Mouse (Mus musculus) layer of hippocampus, adult 8-10 months (tissue): Measurements from ENCODE around the gene Arhgap24. TPM values are rescaled to one million over a fixed set of nuclear protein-coding genes. Genes with fewer than 3 reads are reported as not detected.
A peak's percentile ranks its signal among the peaks of the same experiment; 100 is the strongest.

Source experiments
- DNase-seq, 2 experiments: peaks; one replicate each; pipeline ENCODE4 v3.0.0; 2022; ENCODE audit warnings: low spot score in 2 of 2
- total RNA-seq, 4 experiments: library from RNA; stranded (reverse); gene quantifications; 2 replicates each; pipeline ENCODE4 v1.2.4; 2022

The Arhgap24 gene
- total RNA-seq, 4 experiments from 2014 or later, result 4.8 to 10.6 (median 7.1) TPM

DNA sequence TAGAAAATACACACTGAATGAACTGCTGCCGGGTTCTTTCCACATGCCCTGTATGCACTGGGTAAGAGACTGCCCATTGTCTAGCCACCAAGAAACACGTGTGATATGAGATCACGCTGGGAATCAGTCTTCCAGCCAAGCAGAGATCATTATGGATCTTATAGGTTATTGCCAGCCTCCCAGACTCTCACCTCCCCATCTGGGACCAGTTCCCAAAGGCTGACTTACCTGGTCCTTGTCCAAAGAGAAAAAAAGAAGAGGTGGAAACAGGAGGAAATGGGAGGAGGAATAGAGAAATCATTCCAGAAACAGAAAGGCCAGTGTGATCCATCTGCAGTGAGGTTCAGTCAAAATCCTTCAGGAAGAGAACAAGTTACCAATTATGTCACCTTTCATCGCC lies 189.0 kb downstream of the Arhgap24 start:
- DNase-seq, result no peak

GRCm38 (mm10) chr5:102670731-102671345 lies 189.6 kb downstream of the Arhgap24 start:
- DNase-seq, result no peak

- no peak for DNase-seq
Measured at GRCm38 (mm10) chr5:102675326-102675725, 194.1 kb downstream of the Arhgap24 start.

GRCm38 (mm10) chr5:102677176-102677575 lies 196.0 kb downstream of the Arhgap24 start:
- DNase-seq, result no peak

GRCm38 (mm10) chr5:102687673-102688072 lies 206.5 kb downstream of the Arhgap24 start:
- no peak for DNase-seq

DNA sequence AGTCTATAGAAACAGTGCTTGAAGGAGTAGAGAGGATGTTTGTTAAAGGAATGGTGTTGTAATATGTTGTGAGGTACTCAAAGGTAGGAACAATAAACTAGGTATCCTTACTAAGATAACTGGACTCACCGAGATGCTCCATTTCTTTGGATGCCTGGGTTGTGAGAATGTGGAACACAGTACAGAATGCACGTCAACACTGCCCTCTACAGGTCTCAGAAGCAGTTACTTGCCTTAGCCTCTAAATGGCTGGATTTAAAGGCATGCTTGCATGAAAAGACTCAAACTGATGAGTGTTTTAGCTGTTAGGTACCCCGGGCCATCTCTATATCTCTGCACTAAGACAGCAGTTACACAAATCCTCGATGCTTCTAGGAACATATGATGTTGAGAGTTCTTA lies 211.3 kb downstream of the Arhgap24 start:
- peak; percentile 41 to 80 for DNase-seq

DNA sequence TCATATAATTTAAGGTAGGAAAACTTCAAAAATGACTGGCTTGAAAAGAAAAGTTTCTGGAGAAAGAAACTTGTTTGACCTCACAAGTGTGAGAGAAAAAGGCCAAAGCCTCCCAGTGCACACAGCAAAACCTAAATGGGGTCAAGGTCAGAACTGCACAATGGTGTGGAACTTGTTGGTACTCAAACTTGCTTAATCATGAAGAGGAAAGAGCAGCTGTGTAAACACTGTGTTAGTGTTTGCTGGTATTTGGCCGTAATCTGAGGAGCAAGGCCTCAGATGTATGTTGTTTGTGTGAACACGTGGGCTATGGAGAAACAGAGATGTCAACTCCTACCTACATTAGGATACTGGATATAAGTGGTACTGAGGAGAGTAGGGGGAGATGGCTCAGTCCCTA lies 212.0 kb downstream of the Arhgap24 start:
- no peak for DNase-seq

GRCm38 (mm10) chr5:102693871-102694270 lies 212.7 kb downstream of the Arhgap24 start:
- no peak for DNase-seq

- no peak for DNase-seq
Measured at GRCm38 (mm10) chr5:102697784-102698183, 216.6 kb downstream of the Arhgap24 start.

GRCm38 (mm10) chr5:102698396-102698795 lies 217.2 kb downstream of the Arhgap24 start:
- no peak for DNase-seq

DNA sequence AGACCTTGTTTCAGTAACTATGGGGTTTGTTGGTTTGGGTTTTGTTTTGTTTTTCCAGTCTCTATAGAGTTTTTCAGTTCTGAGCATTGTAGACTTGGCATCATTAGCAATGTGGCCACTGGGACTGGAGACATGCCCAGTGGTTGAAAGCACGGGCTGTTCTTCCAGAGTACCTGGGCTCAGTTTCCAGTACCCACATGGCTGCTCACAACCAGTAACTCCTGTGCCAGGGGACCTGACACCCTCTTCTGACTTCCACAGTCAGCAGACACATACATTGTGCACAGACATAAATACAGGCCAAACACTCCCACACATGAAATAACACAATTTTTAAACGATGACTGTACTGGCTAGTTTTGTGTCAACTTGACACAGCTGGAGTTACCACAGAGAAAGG lies 217.7 kb downstream of the Arhgap24 start:
- DNase-seq, result peak in 1 of 2 experiments; percentile 18

GRCm38 (mm10) chr5:102702581-102702980 lies 221.4 kb downstream of the Arhgap24 start:
- DNase-seq, result no peak

DNA sequence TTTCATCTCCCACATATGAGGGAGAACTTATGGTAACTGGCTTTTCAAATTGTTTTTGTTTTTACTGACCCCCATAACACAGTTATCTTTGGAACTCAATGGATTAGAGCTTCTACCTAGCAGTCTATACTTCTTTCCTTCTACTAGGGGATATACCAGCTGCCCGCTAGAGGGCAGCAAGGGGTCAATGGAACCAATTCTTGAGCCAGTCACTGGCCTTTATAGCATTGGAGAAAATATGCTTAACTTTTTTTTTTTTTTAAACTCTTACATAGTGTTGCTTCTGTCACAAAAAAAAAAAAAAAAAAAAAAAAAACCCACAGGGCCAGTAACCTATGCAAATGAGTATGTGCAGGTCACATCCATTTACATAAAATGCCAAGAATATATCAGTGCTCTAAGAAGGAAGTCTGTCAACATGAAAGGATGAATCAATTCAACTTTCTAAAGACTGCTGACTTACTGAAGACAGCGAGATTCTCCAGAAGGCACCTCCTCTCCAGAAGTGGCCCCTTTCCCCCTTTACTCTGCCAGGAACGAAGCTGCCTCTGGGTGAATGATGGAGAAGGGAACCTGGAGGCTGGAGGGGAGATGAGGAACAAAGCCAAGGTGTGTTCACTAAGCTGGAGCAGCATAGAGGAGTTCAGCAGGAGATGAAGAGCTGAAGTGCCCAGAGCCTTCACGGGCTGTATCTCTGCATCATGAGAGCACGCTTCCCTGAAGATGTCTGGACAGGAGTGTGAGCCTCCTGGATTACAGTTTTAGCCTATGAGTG lies 222.3 kb downstream of the Arhgap24 start:
- peak; percentile 30 to 61 for DNase-seq

DNA sequence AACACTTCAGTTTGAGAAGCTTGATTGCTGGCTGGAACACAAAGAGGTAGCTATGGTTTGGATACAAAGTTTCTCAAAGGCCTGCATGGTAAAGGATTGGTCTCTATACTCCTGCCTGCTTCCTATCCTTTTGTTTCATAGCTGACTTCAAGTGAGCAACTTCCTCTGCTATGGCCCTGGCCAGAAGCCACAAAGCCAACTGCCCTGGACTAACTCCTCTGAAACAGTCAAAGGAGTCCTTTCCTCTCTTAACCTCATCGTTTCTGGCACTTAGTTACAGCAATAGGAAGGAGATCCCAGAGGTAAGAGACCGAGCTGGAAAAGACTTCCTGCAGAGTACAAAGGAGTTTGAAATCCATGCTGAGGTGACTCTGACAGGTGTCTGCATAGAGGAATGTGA lies 224.0 kb downstream of the Arhgap24 start:
- no peak for DNase-seq

DNA sequence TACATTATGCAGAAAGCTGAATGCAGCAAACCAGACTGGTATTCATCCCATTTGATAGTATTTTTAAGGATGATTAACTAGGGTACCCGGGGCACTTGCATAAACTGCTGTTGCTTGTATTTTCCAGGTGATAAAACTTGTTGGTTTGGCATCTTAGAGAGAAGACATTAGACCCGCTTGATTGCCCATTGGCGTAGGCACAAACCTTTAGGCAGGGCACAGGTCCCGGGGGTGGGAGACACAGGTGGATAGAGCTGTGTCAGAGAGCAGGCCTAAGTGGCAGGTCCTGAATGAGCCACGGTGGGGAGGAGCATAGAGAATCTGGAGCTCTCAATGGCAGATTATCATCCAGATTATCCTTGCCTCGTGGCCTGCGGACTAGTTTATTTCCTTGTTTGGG lies 229.1 kb downstream of the Arhgap24 start:
- DNase-seq, result no peak

DNA sequence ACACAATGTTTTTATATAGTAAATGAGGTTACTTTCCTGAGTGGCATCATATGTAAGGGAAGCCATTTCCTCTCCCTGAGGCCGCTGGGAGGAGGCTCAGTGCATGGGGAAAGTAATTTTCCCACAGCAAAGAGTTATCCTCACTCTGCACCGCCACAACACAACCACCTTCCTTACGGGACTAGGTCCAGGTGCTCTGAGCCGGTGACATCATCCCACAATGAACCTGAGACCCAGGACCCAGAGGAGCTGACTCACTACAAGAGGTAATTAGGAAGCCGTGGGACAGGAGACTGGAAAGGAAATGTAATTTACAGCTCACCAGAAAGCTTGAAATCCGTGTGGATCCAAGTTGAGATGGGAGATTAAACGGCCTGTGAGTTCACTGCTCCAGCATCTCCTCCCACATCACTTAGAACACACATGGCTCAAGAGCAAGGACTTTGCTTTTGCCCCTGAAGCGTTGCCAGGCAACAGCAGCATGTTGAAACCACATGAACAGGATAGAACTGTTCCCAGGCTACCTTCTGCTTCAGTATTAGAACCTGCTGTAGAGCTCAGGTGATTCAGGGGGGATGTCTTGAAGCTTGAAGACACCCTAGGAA lies 238.3 kb downstream of the Arhgap24 start:
- no peak for DNase-seq

DNA sequence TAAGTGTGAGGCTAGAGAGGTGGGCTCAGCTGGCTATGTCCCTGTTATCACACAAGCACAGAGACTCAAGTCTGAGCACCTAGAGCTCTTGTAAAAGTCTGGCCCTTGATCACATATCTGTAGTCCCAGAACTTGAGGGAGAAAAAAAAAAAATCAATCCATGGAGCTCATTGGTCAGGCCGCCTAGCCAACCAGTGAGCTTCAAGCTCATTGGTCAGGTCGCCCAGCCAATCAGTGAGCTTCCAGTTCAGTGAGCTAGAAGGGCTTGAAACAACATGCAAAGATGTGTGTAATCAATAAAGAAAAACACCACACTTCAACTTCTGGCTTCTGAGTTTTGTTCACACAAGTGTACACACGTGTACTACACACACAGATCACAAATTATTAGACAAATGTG lies 242.4 kb downstream of the Arhgap24 start:
- no peak for DNase-seq

DNA sequence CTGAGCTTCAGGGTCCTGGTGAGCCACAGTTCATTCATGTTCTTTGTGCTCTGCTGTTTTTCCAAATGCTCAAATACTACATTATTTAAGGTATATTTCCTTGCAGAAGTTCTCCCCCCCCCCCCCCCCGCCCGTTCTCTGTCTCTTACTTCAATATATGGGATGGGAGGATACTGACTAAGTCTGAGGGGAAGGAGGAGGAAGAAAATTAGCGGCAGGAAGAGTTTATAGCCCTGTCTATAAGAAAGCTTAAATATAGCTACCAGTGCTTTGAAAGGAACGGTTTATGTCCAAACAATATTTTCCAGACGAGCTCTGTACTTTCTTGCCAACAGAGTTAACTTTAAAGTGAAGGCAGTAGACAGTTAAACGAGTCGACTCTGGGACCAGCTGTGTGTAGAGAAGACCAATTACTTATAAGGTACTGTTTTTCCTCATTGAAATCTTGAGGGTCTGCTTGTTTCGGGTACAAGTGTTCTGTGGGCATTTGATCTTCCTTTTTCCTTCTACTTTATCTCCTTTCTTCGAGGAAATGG lies 243.7 kb downstream of the Arhgap24 start:
- DNase-seq, result no peak

GRCm38 (mm10) chr5:102725365-102725764 lies 244.2 kb downstream of the Arhgap24 start:
- no peak for DNase-seq

DNA sequence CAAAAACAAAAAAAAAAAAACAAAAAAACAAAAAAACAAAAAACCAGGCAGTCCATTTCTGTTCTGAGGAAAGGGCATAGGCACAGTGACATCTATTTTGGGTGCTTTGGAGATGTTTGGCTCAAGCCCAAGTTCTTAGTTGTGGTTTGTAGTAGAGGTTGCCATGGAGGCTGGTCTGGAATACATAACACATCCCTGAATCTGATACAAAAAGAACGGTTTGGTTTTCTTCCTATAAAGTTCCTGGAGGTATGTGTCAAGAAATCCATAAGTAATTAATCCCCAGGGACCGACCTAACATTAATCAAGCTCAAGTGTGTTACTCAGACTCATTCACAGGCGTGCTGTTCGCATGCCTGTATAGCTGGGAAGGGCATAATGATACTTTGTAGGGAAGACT lies 245.8 kb downstream of the Arhgap24 start:
- no peak for DNase-seq

- DNase-seq, result no peak
Measured at GRCm38 (mm10) chr5:102728531-102728930, 247.3 kb downstream of the Arhgap24 start.

DNA sequence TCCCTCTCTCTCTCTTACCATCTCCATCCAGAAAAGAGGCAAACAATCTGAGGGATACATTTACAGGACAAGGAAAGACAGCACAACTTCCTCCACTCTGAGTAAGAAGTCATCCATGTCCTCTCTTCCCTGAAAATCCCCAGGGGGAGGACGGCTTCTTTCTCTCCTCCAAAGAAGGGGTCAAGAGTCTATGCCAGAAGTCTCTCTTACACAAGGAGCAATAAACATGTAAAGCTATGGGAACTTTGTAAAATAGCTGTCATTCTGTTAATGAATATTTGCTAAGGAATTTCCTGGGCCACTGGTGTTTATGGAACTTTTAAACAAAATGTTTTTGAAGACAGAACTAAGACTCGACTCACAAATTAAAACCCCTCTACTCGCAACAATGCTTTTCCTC lies 248.3 kb downstream of the Arhgap24 start:
- no peak for DNase-seq
